Mouse (Mus musculus) hindbrain, embryonic 11.5 days (tissue): ENCODE measurements at regions not wholly inside any gene's neighbourhood (a gene's known extent, or its start where the extent isn't known, plus 50 kb on each side); places are given as distances from the start of the nearest gene placed in this dataset.

Source experiments
- ATAC-seq: fragments of 200-750 bp; cut with Nextera tagmentation; 2 replicates; pipeline ENCODE4 v1.8.0; 2017; ENCODE audit warnings: mild to moderate bottlenecking, moderate TSS enrichment, moderate library complexity; ENCODE audit not compliant: low FRiP score
- DNase-seq: peaks from one replicate; pipeline ENCODE4 v3.0.0-alpha.2; 2015; ENCODE audit warnings: low spot score
- H3K27ac ChIP-seq: fragments of 300-500 bp; sonication (generic); 2 replicates; pipeline ENCODE4 v1.5.1; 2014; ENCODE audit warnings: mild to moderate bottlenecking, low read depth, low read length
- H3K27me3 ChIP-seq: fragments of 300-500 bp; sonication (generic); 2 replicates; pipeline ENCODE4 v1.6.1; 2014; ENCODE audit warnings: mild to moderate bottlenecking, low read length, moderate library complexity, mixed read lengths; ENCODE audit not compliant: control insufficient read depth, insufficient read depth
- H3K36me3 ChIP-seq: fragments of 300-500 bp; sonication (generic); 2 replicates; pipeline ENCODE4 v1.6.1; 2014; ENCODE audit warnings: mild to moderate bottlenecking, low read length, moderate library complexity, mixed read lengths; ENCODE audit not compliant: control insufficient read depth, insufficient read depth
- H3K4me1 ChIP-seq: fragments of 300-500 bp; sonication (generic); replicated peaks from 2 replicates; pipeline ENCODE4 v1.6.1; 2014; ENCODE audit warnings: low read length, mixed read lengths; ENCODE audit not compliant: control insufficient read depth, insufficient read depth
- H3K4me2 ChIP-seq: fragments of 300-500 bp; sonication (generic); replicated peaks from 2 replicates; pipeline ENCODE4 v1.6.1; 2014; ENCODE audit warnings: mild to moderate bottlenecking, low read depth, low read length
- H3K4me3 ChIP-seq: fragments of 300-500 bp; sonication (generic); 2 replicates; pipeline ENCODE4 v1.5.1; 2014; ENCODE audit warnings: low read depth, low read length
- H3K9ac ChIP-seq: fragments of 300-500 bp; sonication (generic); 2 replicates; pipeline ENCODE4 v1.6.1; 2014; ENCODE audit warnings: low read depth, low read length
- H3K9me3 ChIP-seq: fragments of 300-500 bp; sonication (generic); 2 replicates; pipeline ENCODE4 v1.6.1; 2016; ENCODE audit warnings: low read length; ENCODE audit not compliant: control insufficient read depth
- WGBS: fragments of 180-500 bp; shearing (Covaris S2); extraction: QIAGEN DNeasy Blood & Tissue Kit; methylation state at CpG from one replicate; pipeline ENCODE4 v1.1.7; 2014; 5-methylcytosine and 5-hydroxymethylcytosine counted together

DNA sequence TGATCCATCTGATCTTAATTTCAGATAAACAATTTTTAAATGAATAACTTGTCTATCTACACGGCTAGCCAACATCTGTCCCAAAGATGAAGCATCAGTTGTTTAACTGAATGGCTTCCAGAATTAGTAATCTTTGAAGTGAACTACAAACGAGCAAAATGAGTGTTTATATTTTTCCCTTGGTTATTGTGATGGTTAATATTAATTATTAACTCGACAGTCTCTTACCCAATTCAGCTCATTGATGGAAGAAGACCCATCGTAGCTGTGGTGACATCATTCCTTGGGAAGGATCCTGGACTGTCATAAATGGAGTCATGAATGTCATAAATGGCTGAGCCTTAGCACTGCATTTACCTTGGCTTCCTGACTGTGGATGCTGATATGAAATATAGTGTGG is 60.4 kb upstream of the Mocs1 start:
- 82% methylated on average over 4 of the region's 4 CpGs for WGBS
- no peak for ATAC-seq
- no peaks in the 10 kb centered on the region for H3K36me3 ChIP-seq

DNA sequence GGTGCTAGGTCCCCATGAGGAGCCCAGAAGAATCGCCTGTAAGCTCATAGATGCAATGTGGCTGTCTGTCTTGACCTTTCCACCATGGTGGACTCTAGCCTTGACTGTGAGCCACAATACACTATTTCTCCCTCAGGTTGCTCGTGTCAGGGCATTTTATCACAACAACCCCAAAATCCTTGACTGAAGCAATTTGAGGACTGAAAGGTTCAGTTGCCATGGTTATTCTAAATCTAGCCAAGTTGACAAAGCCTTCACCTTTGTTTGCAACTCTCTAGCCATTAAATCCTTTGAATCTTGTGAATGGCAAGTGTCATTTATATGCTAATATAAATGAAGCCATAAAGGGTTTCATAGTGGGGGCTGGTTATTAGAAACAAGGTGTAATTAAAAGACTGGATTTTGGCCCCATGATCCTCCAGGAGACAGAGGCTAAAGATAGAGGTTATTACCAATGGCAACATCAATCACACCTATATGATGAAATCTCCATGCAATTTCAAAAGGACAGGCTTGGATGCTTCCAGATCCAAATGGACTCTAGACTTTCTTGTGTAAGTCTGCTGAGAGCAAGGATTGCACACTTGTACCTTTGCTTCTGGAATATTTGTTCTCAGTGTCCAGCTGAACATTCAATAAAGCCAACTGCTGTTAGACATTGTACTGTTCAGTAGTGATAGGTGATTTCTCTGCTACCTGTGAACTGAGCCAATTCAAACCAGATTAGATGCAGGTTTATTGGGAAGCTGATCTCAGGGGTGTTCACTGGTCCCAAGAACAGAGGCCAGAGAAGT is 59.5 kb upstream of the Mocs1 start:
- H3K9me3 ChIP-seq = no peaks in the 10 kb centered on the region
- no peaks in the 10 kb centered on the region for H3K4me1 ChIP-seq
- no peak overlapping the region for H3K4me2 ChIP-seq
- WGBS = 81% methylated on average over 2 of the region's 2 CpGs
- no peak overlapping the region for H3K9ac ChIP-seq
- H3K36me3 ChIP-seq = no peaks in the 10 kb centered on the region
- no peak for DNase-seq
- no peak overlapping the region for H3K27ac ChIP-seq
- no peak for ATAC-seq
- H3K27me3 ChIP-seq = no peaks in the 10 kb centered on the region
- no peak overlapping the region for H3K4me3 ChIP-seq

More for the DNA sequence above, 60.4 kb upstream of the Mocs1 start:
- no peak for DNase-seq
- Histone ChIP-seq H3K27me3 (no peaks in the 10 kb centered on the region), H3K27ac (no peak overlapping the region), H3K9ac (no peak overlapping the region), H3K4me3 (no peak overlapping the region), H3K4me2 (no peak overlapping the region), H3K4me1 (no peaks in the 10 kb centered on the region), H3K9me3 (no peaks in the 10 kb centered on the region)

DNA sequence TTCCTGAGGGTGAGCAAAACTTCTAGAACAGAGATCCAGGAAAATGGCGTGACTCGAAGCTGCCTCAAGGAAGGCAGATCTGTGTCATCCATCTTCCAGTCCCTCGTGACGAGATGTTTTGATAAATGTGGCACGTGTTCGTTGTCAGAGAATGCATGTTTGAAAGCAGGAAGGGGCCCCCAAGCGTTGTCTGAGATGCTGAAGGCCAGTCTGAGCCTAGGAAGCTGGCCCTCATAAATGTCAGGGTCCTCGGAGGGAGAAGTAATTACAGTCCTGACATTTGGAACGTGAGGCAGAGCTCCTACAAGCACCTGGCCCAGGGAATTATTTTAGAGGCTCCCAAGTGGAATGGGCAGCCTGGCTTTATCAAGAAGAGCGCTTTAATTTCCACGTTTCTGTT is 50.5 kb upstream of the Mocs1 start:
- 73% methylated on average over 11 of the region's 11 CpGs for WGBS
- no peak overlapping the region for H3K27ac ChIP-seq
- no peaks in the 10 kb centered on the region for H3K36me3 ChIP-seq
- no peak overlapping the region for H3K4me3 ChIP-seq
- no peaks in the 10 kb centered on the region for H3K4me1 ChIP-seq
- H3K9ac ChIP-seq = no peak overlapping the region
- no peak overlapping the region for H3K4me2 ChIP-seq
- no peak for DNase-seq
- ATAC-seq = no peak
- H3K9me3 ChIP-seq = no peaks in the 10 kb centered on the region
- H3K27me3 ChIP-seq = no peaks in the 10 kb centered on the region
